Mouse (Mus musculus) testis, adult 2 months (tissue): ENCODE measurements around the gene Vac14.

Source experiments
- CTCF ChIP-seq: fragments of 200-500 bp; IDR thresholded peaks from 2 replicates; pipeline ENCODE4 v1.5.1; 2012; ENCODE audit warnings: low read depth, mild to moderate bottlenecking, inconsistent platforms, low read length, moderate library complexity; ENCODE audit not compliant: control insufficient read depth, insufficient read depth, insufficient replicate concordance
- POLR2A ChIP-seq: fragments of 200-500 bp; IDR thresholded peaks from 2 replicates; pipeline ENCODE4 v1.6.1; 2012; ENCODE audit warnings: low read depth, mild to moderate bottlenecking, inconsistent platforms, low read length, moderate library complexity; ENCODE audit not compliant: control insufficient read depth

- no peak for TF ChIP-seq CTCF
- TF ChIP-seq POLR2A, result no peak
Measured at GRCm38 (mm10) chr8:110718969-110719670, 100.7 kb downstream of the Vac14 start.
